Mouse (Mus musculus): ENCODE measurements around the gene Sugct. TPM values are rescaled to one million over a fixed set of nuclear protein-coding genes. Genes with fewer than 3 reads are reported as not detected.

The Sugct gene
- polyA plus RNA-seq, 1 experiment from 2014 or later: 10.8 TPM

GRCm38 (mm10) chr13:17065552-17065951 is 629.8 kb downstream of the Sugct start:
- no peak overlapping the region for H3K27ac ChIP-seq
- H3K4me2 ChIP-seq: no peak overlapping the region
- no peaks in the 10 kb centered on the region for H3K27me3 ChIP-seq
- H3K4me1 ChIP-seq: no peaks in the 10 kb centered on the region
- H3K36me3 ChIP-seq: no peaks in the 10 kb centered on the region
- no peaks in the 10 kb centered on the region for H3K9me3 ChIP-seq (replicated peaks)
- WGBS: 72% methylated on average over 3 of the region's 3 CpGs
- no peak for ATAC-seq (replicated peaks; ENCODE audit: low FRiP score)
- no peak overlapping the region for H3K9ac ChIP-seq
- no peak overlapping the region for H3K4me3 ChIP-seq (replicated peaks)

GRCm38 (mm10) chr13:17056650-17057049 is 638.7 kb downstream of the Sugct start:
- no peaks in the 10 kb centered on the region for H3K27me3 ChIP-seq
- no peak overlapping the region for H3K4me2 ChIP-seq
- H3K4me1 ChIP-seq: no peaks in the 10 kb centered on the region
- H3K36me3 ChIP-seq: no peaks in the 10 kb centered on the region
- ATAC-seq (replicated peaks; ENCODE audit: low FRiP score): no peak
- H3K9me3 ChIP-seq (replicated peaks): no peaks in the 10 kb centered on the region
- H3K4me3 ChIP-seq (replicated peaks): no peak overlapping the region
- WGBS: 83% methylated on average over 2 of the region's 2 CpGs
- no peak overlapping the region for H3K27ac ChIP-seq
- H3K9ac ChIP-seq: no peak overlapping the region

DNA sequence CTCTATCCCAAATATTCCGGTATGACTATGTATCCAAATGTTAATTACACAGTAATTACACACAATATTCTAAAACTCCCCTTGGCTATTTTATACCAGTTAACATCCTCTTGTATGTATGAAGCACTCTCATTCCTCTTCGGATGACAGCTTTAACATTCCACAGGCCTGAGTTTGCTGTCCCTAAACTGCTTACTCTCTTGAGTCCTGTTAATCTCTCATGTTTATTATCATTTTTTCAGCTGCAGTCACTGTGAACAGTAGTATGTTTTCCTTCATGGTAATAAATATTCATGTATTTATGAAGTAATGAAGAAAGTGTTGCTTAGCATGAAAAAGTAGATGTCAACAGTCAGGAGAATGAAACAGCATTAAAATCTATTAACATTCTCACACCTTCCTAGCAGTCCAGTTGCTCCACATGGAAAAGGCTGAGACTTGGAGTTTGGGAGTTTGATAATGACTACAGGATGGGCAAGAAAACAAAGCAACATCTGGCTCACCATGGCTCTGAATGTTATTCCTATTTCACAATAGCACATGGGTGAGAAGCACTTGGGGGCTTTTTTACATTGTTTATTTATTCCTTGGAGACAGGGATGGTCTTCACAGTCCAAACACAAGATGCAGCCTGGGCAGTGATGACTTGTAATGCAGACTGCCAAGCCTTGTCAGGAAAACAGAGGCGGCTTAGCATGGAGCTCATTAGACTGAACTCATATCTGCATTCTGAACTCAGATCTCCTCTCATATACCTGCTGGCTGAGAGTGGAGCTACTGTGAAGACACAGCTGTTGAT is 651.7 kb downstream of the Sugct start:
- Histone ChIP-seq H3K27ac (no peak overlapping the region), H3K4me2 (no peak overlapping the region), H3K27me3 (no peaks in the 10 kb centered on the region), H3K9ac (no peak overlapping the region), H3K4me3 (replicated peaks) (no peak overlapping the region), H3K36me3 (no peaks in the 10 kb centered on the region), H3K9me3 (replicated peaks) (no peaks in the 10 kb centered on the region), H3K4me1 (0 out of 2 replicates have a peak, but pooled peaks cover 4% of the 10 kb centered on the region)
- WGBS: 79% methylated on average over 3 of the region's 3 CpGs
- ATAC-seq (replicated peaks; ENCODE audit: low FRiP score): no peak

GRCm38 (mm10) chr13:17042332-17042731 is 653.0 kb downstream of the Sugct start:
- Histone ChIP-seq H3K4me1 (0 out of 2 replicates have a peak, but pooled peaks cover 4% of the 10 kb centered on the region), H3K9me3 (replicated peaks) (no peaks in the 10 kb centered on the region), H3K36me3 (no peaks in the 10 kb centered on the region), H3K4me3 (replicated peaks) (no peak overlapping the region), H3K27ac (no peak overlapping the region), H3K4me2 (no peak overlapping the region), H3K27me3 (no peaks in the 10 kb centered on the region), H3K9ac (no peak overlapping the region)
- WGBS: 68% methylated on average over 2 of the region's 2 CpGs
- ATAC-seq (replicated peaks; ENCODE audit: low FRiP score): no peak

DNA sequence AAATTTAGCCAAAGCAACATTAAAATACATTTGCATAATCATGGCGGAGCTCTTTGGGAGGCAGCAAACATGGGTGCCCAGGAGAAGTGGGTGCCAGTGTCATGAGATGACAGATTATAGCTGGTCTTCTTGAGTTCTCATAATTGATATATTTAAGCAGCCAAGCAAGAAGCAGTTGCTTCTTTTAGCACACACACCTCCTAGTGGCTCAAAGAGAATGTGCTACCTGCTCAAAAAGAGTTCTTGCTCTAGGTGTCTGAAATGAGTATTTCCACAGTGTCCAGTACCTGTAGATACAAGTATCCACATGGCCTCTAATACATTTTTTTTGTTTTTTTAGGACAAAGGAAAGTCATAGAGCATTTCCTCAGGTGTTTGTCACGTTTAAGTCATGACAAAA is 655.6 kb downstream of the Sugct start:
- no peak overlapping the region for H3K4me2 ChIP-seq
- no peaks in the 10 kb centered on the region for H3K36me3 ChIP-seq
- WGBS: 82% methylated on average over 2 of the region's 2 CpGs
- no peak overlapping the region for H3K4me3 ChIP-seq (replicated peaks)
- 0 out of 2 replicates have a peak, but pooled peaks cover 4% of the 10 kb centered on the region for H3K4me1 ChIP-seq
- ATAC-seq (replicated peaks; ENCODE audit: low FRiP score): no peak
- H3K9ac ChIP-seq: no peak overlapping the region
- no peaks in the 10 kb centered on the region for H3K9me3 ChIP-seq (replicated peaks)
- H3K27ac ChIP-seq: no peak overlapping the region
- H3K27me3 ChIP-seq: no peaks in the 10 kb centered on the region

GRCm38 (mm10) chr13:17038341-17038740 is 657.0 kb downstream of the Sugct start:
- no peak for ATAC-seq (replicated peaks; ENCODE audit: low FRiP score)
- H3K36me3 ChIP-seq: no peaks in the 10 kb centered on the region
- H3K27ac ChIP-seq: no peak overlapping the region
- no peaks in the 10 kb centered on the region for H3K9me3 ChIP-seq (replicated peaks)
- no peak overlapping the region for H3K4me2 ChIP-seq
- H3K4me1 ChIP-seq: 0 out of 2 replicates have a peak, but pooled peaks cover 4% of the 10 kb centered on the region
- WGBS: 72% methylated on average over 4 of the region's 4 CpGs
- no peaks in the 10 kb centered on the region for H3K27me3 ChIP-seq
- no peak overlapping the region for H3K9ac ChIP-seq
- H3K4me3 ChIP-seq (replicated peaks): no peak overlapping the region

GRCm38 (mm10) chr13:17037899-17038298 is 657.5 kb downstream of the Sugct start:
- Histone ChIP-seq H3K27me3 (no peaks in the 10 kb centered on the region), H3K9me3 (replicated peaks) (no peaks in the 10 kb centered on the region), H3K4me3 (replicated peaks) (no peak overlapping the region), H3K27ac (no peak overlapping the region), H3K4me2 (no peak overlapping the region), H3K4me1 (0 out of 2 replicates have a peak, but pooled peaks cover 4% of the 10 kb centered on the region), H3K9ac (no peak overlapping the region), H3K36me3 (no peaks in the 10 kb centered on the region)
- 64% methylated on average over 3 of the region's 3 CpGs for WGBS
- ATAC-seq (replicated peaks; ENCODE audit: low FRiP score): no peak

GRCm38 (mm10) chr13:17030761-17031160 is 664.6 kb downstream of the Sugct start:
- Histone ChIP-seq H3K4me2 (no peak overlapping the region), H3K36me3 (no peaks in the 10 kb centered on the region), H3K4me3 (replicated peaks) (no peak overlapping the region), H3K9me3 (replicated peaks) (no peaks in the 10 kb centered on the region), H3K9ac (no peak overlapping the region), H3K4me1 (no peaks in the 10 kb centered on the region), H3K27ac (no peak overlapping the region), H3K27me3 (no peaks in the 10 kb centered on the region)
- no peak for ATAC-seq (replicated peaks; ENCODE audit: low FRiP score)
- 66% methylated on average over 1 of the region's 1 CpGs for WGBS

- Histone ChIP-seq H3K9me3 (replicated peaks) (no peaks in the 10 kb centered on the region), H3K4me3 (replicated peaks) (no peak overlapping the region), H3K4me2 (no peak overlapping the region), H3K4me1 (no peaks in the 10 kb centered on the region), H3K27ac (no peak overlapping the region), H3K9ac (no peak overlapping the region), H3K27me3 (no peaks in the 10 kb centered on the region), H3K36me3 (no peaks in the 10 kb centered on the region)
- WGBS: 27% methylated on average over 3 of the region's 3 CpGs
- peak; percentile 77; the same call in 1 of the 2 replicates for ATAC-seq (replicated peaks; ENCODE audit: low FRiP score)
These were observed 666.8 kb downstream of the Sugct start for GRCm38 (mm10) chr13:17028595-17028994.

GRCm38 (mm10) chr13:17027846-17028529 is 667.4 kb downstream of the Sugct start:
- whole genome bisulfite sequencing: 94% methylated on average over 4 of the region's 4 CpGs
- H3K36me3 ChIP-seq: no peaks in the 10 kb centered on the region
- no peak overlapping the region for H3K4me3 ChIP-seq (replicated peaks)
- ATAC-seq (replicated peaks; ENCODE audit: low FRiP score): peak; percentile 94
- no peaks in the 10 kb centered on the region for H3K27me3 ChIP-seq
- no peaks in the 10 kb centered on the region for H3K9me3 ChIP-seq (replicated peaks)
- H3K4me1 ChIP-seq: no peaks in the 10 kb centered on the region
- no peak overlapping the region for H3K4me2 ChIP-seq
- H3K9ac ChIP-seq: no peak overlapping the region
- H3K27ac ChIP-seq: no peak overlapping the region

DNA sequence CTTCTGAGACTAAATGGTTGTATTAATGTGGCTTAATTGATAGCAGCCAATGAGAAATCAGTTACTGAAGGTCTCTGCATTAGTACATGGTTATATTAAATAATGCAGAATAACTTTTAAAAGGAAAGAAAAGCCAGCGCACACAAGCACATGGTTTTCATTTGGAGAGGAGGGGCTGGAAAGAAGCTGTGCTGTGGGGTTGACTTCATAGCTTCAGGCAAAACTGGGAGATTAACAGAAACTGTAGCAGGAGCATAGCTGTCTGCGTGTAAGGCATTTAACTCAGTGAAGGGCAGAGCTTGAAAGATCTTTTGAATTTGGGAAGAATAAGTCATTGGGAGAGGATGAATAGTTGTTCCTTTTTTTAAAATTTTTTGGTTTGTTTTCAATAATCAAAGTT is 668.4 kb downstream of the Sugct start:
- no peak for ATAC-seq (replicated peaks; ENCODE audit: low FRiP score)
- no peak overlapping the region for H3K9ac ChIP-seq
- H3K4me1 ChIP-seq: no peaks in the 10 kb centered on the region
- 79% methylated on average over 2 of the region's 2 CpGs for WGBS
- H3K9me3 ChIP-seq (replicated peaks): no peaks in the 10 kb centered on the region
- no peak overlapping the region for H3K4me3 ChIP-seq (replicated peaks)
- no peak overlapping the region for H3K4me2 ChIP-seq
- no peak overlapping the region for H3K27ac ChIP-seq
- no peaks in the 10 kb centered on the region for H3K36me3 ChIP-seq
- H3K27me3 ChIP-seq: no peaks in the 10 kb centered on the region

DNA sequence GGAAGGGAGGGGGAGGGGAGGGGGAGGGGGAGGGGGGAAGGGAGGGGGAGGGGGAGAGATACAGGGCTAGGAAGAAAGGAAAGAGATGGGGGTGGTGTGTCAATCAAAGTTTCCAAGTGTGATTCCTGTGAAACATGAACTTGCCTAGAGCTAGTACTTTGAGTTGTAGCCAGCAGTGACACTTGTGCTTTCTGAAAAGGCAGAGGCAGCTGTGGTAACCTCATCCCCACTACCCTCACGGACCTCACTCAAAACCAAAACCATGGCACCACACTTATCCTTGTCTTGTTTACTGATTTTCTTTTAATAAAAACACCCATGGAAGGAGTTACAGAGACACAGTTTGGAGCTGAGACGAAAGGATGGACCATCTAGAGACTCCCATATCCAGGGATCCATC is 698.9 kb downstream of the Sugct start:
- Histone ChIP-seq H3K4me3 (replicated peaks) (no peak overlapping the region), H3K36me3 (no peaks in the 10 kb centered on the region), H3K9me3 (replicated peaks) (no peaks in the 10 kb centered on the region), H3K27me3 (no peaks in the 10 kb centered on the region), H3K4me2 (no peak overlapping the region), H3K9ac (no peak overlapping the region), H3K4me1 (no peaks in the 10 kb centered on the region), H3K27ac (no peak overlapping the region)
- ATAC-seq (replicated peaks; ENCODE audit: low FRiP score): no peak
- WGBS: 76% methylated on average over 2 of the region's 2 CpGs
